Mouse (Mus musculus): ENCODE measurements at regions not wholly inside any gene's neighbourhood (a gene's known extent, or its start where the extent isn't known, plus 50 kb on each side); places are given as distances from the start of the nearest gene placed in this dataset.

- no peak for DNase-seq
- TF ChIP-seq CTCF (conservative IDR thresholded peaks at IDR 0.05; ENCODE audit: insufficient read depth, insufficient read length, low read depth, low read length) (no peak), POLR2A (IDR thresholded peaks at IDR 0.05; ENCODE audit: low read depth, low read length) (no peak)
- H3K4me1 ChIP-seq (ENCODE audit: control insufficient read depth, insufficient read depth, low read length): no peaks in the 10 kb centered on the region
- H3K36me3 ChIP-seq (ENCODE audit: control insufficient read depth, insufficient read depth, low read length): no peaks in the 10 kb centered on the region
- H3K4me3 ChIP-seq (ENCODE audit: insufficient read depth, low read depth, low read length): no peak overlapping the region
- no peak overlapping the region for H3K27ac ChIP-seq (ENCODE audit: insufficient read depth, low read depth, low read length)
- 72% methylated on average over 4 of the region's 4 CpGs for WGBS
- H3K27me3 ChIP-seq (replicated peaks; ENCODE audit: control insufficient read depth, insufficient read depth, low read length): no peaks in the 10 kb centered on the region
Measured at GRCm38 (mm10) chr12:16139152-16139551, 322.4 kb upstream of the Trib2 start.

- H3K36me3 ChIP-seq (ENCODE audit: control insufficient read depth, insufficient read depth, low read length): no peaks in the 10 kb centered on the region
- 89% methylated on average over 3 of the region's 3 CpGs for WGBS
- no peak for DNase-seq
- no peak for TF ChIP-seq POLR2A (IDR thresholded peaks at IDR 0.05; ENCODE audit: low read depth, low read length)
- no peak for TF ChIP-seq CTCF (conservative IDR thresholded peaks at IDR 0.05; ENCODE audit: insufficient read depth, insufficient read length, low read depth, low read length)
- H3K4me3 ChIP-seq (ENCODE audit: insufficient read depth, low read depth, low read length): no peak overlapping the region
- no peaks in the 10 kb centered on the region for H3K4me1 ChIP-seq (ENCODE audit: control insufficient read depth, insufficient read depth, low read length)
- H3K27me3 ChIP-seq (replicated peaks; ENCODE audit: control insufficient read depth, insufficient read depth, low read length): no peaks in the 10 kb centered on the region
- no peak overlapping the region for H3K27ac ChIP-seq (ENCODE audit: insufficient read depth, low read depth, low read length)
Measured at GRCm38 (mm10) chr12:16137801-16138200, 321.1 kb upstream of the Trib2 start.

- Histone ChIP-seq H3K4me1 (ENCODE audit: control insufficient read depth, insufficient read depth, low read length) (no peaks in the 10 kb centered on the region), H3K4me3 (ENCODE audit: insufficient read depth, low read depth, low read length) (no peak overlapping the region), H3K27ac (ENCODE audit: insufficient read depth, low read depth, low read length) (no peak overlapping the region), H3K27me3 (replicated peaks; ENCODE audit: control insufficient read depth, insufficient read depth, low read length) (no peaks in the 10 kb centered on the region), H3K36me3 (ENCODE audit: control insufficient read depth, insufficient read depth, low read length) (no peaks in the 10 kb centered on the region)
- DNase-seq: no peak
- TF ChIP-seq POLR2A (IDR thresholded peaks at IDR 0.05; ENCODE audit: low read depth, low read length) (no peak), CTCF (conservative IDR thresholded peaks at IDR 0.05; ENCODE audit: insufficient read depth, insufficient read length, low read depth, low read length) (no peak)
- WGBS: 76% methylated on average over 5 of the region's 5 CpGs
Measured at GRCm38 (mm10) chr12:16136214-16136671, 319.5 kb upstream of the Trib2 start.

- no peak for DNase-seq
- no peaks in the 10 kb centered on the region for H3K4me1 ChIP-seq (ENCODE audit: control insufficient read depth, insufficient read depth, low read length)
- no peaks in the 10 kb centered on the region for H3K27me3 ChIP-seq (replicated peaks; ENCODE audit: control insufficient read depth, insufficient read depth, low read length)
- no peak overlapping the region for H3K4me3 ChIP-seq (ENCODE audit: insufficient read depth, low read depth, low read length)
- TF ChIP-seq POLR2A (IDR thresholded peaks at IDR 0.05; ENCODE audit: low read depth, low read length): no peak
- TF ChIP-seq CTCF (conservative IDR thresholded peaks at IDR 0.05; ENCODE audit: insufficient read depth, insufficient read length, low read depth, low read length): no peak
- H3K36me3 ChIP-seq (ENCODE audit: control insufficient read depth, insufficient read depth, low read length): no peaks in the 10 kb centered on the region
- 83% methylated on average over 4 of the region's 4 CpGs for WGBS
- H3K27ac ChIP-seq (ENCODE audit: insufficient read depth, low read depth, low read length): no peak overlapping the region
Measured at GRCm38 (mm10) chr12:16135602-16136213, 319.0 kb upstream of the Trib2 start.

GRCm38 (mm10) chr12:16134446-16134845, 317.7 kb upstream of the Trib2 start:
- WGBS: 74% methylated on average over 3 of the region's 3 CpGs
- Histone ChIP-seq H3K4me1 (ENCODE audit: control insufficient read depth, insufficient read depth, low read length) (no peaks in the 10 kb centered on the region), H3K4me3 (ENCODE audit: insufficient read depth, low read depth, low read length) (no peak overlapping the region), H3K36me3 (ENCODE audit: control insufficient read depth, insufficient read depth, low read length) (no peaks in the 10 kb centered on the region), H3K27ac (ENCODE audit: insufficient read depth, low read depth, low read length) (no peak overlapping the region), H3K27me3 (replicated peaks; ENCODE audit: control insufficient read depth, insufficient read depth, low read length) (no peaks in the 10 kb centered on the region)
- TF ChIP-seq CTCF (conservative IDR thresholded peaks at IDR 0.05; ENCODE audit: insufficient read depth, insufficient read length, low read depth, low read length) (no peak), POLR2A (IDR thresholded peaks at IDR 0.05; ENCODE audit: low read depth, low read length) (no peak)
- no peak for DNase-seq

- TF ChIP-seq CTCF (conservative IDR thresholded peaks at IDR 0.05; ENCODE audit: insufficient read depth, insufficient read length, low read depth, low read length) (no peak), POLR2A (IDR thresholded peaks at IDR 0.05; ENCODE audit: low read depth, low read length) (no peak)
- no peaks in the 10 kb centered on the region for H3K36me3 ChIP-seq (ENCODE audit: control insufficient read depth, insufficient read depth, low read length)
- no peaks in the 10 kb centered on the region for H3K4me1 ChIP-seq (ENCODE audit: control insufficient read depth, insufficient read depth, low read length)
- peak; percentile 19 for DNase-seq
- no peak overlapping the region for H3K4me3 ChIP-seq (ENCODE audit: insufficient read depth, low read depth, low read length)
- WGBS: 49% methylated on average over 3 of the region's 3 CpGs
- no peak overlapping the region for H3K27ac ChIP-seq (ENCODE audit: insufficient read depth, low read depth, low read length)
- H3K27me3 ChIP-seq (replicated peaks; ENCODE audit: control insufficient read depth, insufficient read depth, low read length): no peaks in the 10 kb centered on the region
Measured at GRCm38 (mm10) chr12:16133253-16133652, 316.5 kb upstream of the Trib2 start.

- Histone ChIP-seq H3K27ac (ENCODE audit: insufficient read depth, low read depth, low read length) (no peak overlapping the region), H3K27me3 (replicated peaks; ENCODE audit: control insufficient read depth, insufficient read depth, low read length) (no peaks in the 10 kb centered on the region), H3K4me3 (ENCODE audit: insufficient read depth, low read depth, low read length) (no peak overlapping the region), H3K4me1 (ENCODE audit: control insufficient read depth, insufficient read depth, low read length) (no peaks in the 10 kb centered on the region), H3K36me3 (ENCODE audit: control insufficient read depth, insufficient read depth, low read length) (no peaks in the 10 kb centered on the region)
- no peak for DNase-seq
- WGBS: 76% methylated on average over 1 of the region's 1 CpGs
- no peak for TF ChIP-seq CTCF (conservative IDR thresholded peaks at IDR 0.05; ENCODE audit: insufficient read depth, insufficient read length, low read depth, low read length)
- TF ChIP-seq POLR2A (IDR thresholded peaks at IDR 0.05; ENCODE audit: low read depth, low read length): no peak
Measured at GRCm38 (mm10) chr12:16131740-16132077, 315.0 kb upstream of the Trib2 start.

Data from kidney, adult 2 months (tissue).